Mouse (Mus musculus) hindbrain, embryonic 14.5 days (tissue): ENCODE data around the gene Senp1. TPM values are rescaled to one million over a fixed set of nuclear protein-coding genes. Genes with fewer than 3 reads are reported as not detected.

ENCODE experiments used
- ATAC-seq: fragments of 200-750 bp; cut with Nextera tagmentation; 2 replicates; pipeline ENCODE4 v1.8.0; 2017; ENCODE audit warnings: moderate number of reproducible peaks, mild to moderate bottlenecking, moderate TSS enrichment, moderate library complexity; ENCODE audit not compliant: low FRiP score
- DNase-seq: peaks from one replicate; pipeline ENCODE4 v3.0.0-alpha.2; 2015; ENCODE audit warnings: low spot score
- H3K27ac ChIP-seq: fragments of 300-500 bp; sonication (generic); 2 replicates; pipeline ENCODE4 v1.5.1; 2014; ENCODE audit warnings: mild to moderate bottlenecking, moderate library complexity
- H3K27me3 ChIP-seq: fragments of 300-500 bp; sonication (generic); 2 replicates; pipeline ENCODE4 v1.6.1; 2014; ENCODE audit warnings: mild to moderate bottlenecking, low read length, mixed read lengths; ENCODE audit not compliant: control insufficient read depth, insufficient read depth
- H3K36me3 ChIP-seq: fragments of 300-500 bp; sonication (generic); replicated peaks from 2 replicates; pipeline ENCODE4 v1.6.1; 2014; ENCODE audit not compliant: control insufficient read depth, insufficient read depth
- H3K4me1 ChIP-seq: fragments of 300-500 bp; sonication (generic); replicated peaks from 2 replicates; pipeline ENCODE4 v1.6.1; 2014; ENCODE audit warnings: antibody characterized with exemption, low read length, mixed read lengths; ENCODE audit not compliant: control insufficient read depth, insufficient read depth
- H3K4me2 ChIP-seq: fragments of 300-500 bp; sonication (generic); replicated peaks from 2 replicates; pipeline ENCODE4 v1.6.1; 2014; ENCODE audit warnings: mild to moderate bottlenecking, moderate library complexity
- H3K4me3 ChIP-seq: fragments of 300-500 bp; sonication (generic); replicated peaks from 2 replicates; pipeline ENCODE4 v1.5.1; 2014; ENCODE audit warnings: mild to moderate bottlenecking, low read length
- H3K9ac ChIP-seq: fragments of 300-500 bp; sonication (generic); 2 replicates; pipeline ENCODE4 v1.6.1; 2014
- H3K9me3 ChIP-seq: fragments of 300-500 bp; sonication (generic); 2 replicates; pipeline ENCODE4 v1.6.1; 2016; ENCODE audit warnings: low read length; ENCODE audit not compliant: control insufficient read depth
- WGBS: fragments of 180-500 bp; shearing (Covaris S2); extraction: QIAGEN DNeasy Blood & Tissue Kit; methylation state at CpG from one replicate; pipeline ENCODE4 v1.1.7; 2014; 5-methylcytosine and 5-hydroxymethylcytosine counted together
- polyA plus RNA-seq: library from polyadenylated mRNA; unstranded; fragments of >200 nt; fragmentation: Nextera tagmentation; extraction: Ambion mirVana; gene quantifications from 2 replicates; pipeline ENCODE4 v1.2.1, GENCODE M21; 2014

Senp1 gene
- polyA plus RNA-seq, 1 experiment from 2014 or later = 23.6 TPM

GRCm38 (mm10) chr15:98111791-98112190 lies 18.2 kb upstream of the Senp1 start:
- DNase-seq (no peak), ATAC-seq (no peak)
- Histone ChIP-seq H3K4me2 (no peak overlapping the region), H3K9me3 (no peaks in the 10 kb centered on the region), H3K27me3 (no peaks in the 10 kb centered on the region), H3K27ac (no peak overlapping the region), H3K36me3 (peaks cover 14% of the 10 kb centered on the region; the same call in 1 of the 2 replicates), H3K9ac (no peak overlapping the region), H3K4me3 (no peak overlapping the region), H3K4me1 (peaks cover 19% of the 10 kb centered on the region)
- WGBS = 84% methylated on average over 5 of the region's 5 CpGs

GRCm38 (mm10) chr15:98108297-98109152 lies 15.0 kb upstream of the Senp1 start:
- Histone ChIP-seq H3K4me3 (peak overlapping the region; percentile 63), H3K9ac (peak overlapping the region; percentile 74), H3K4me2 (peak overlapping the region; percentile 70), H3K36me3 (peaks cover 14% of the 10 kb centered on the region; the same call in 1 of the 2 replicates), H3K27ac (peak overlapping the region; percentile 86), H3K9me3 (no peaks in the 10 kb centered on the region), H3K27me3 (no peaks in the 10 kb centered on the region), H3K4me1 (peaks cover 19% of the 10 kb centered on the region)
- peak; percentile 78 for DNase-seq
- 4% methylated on average over 34 of the region's 37 CpGs for WGBS
- peak; percentile 94 for ATAC-seq

- Histone ChIP-seq H3K4me1 (peaks cover 19% of the 10 kb centered on the region), H3K4me2 (peak overlapping the region; percentile 70), H3K27ac (peak overlapping the region; percentile 86), H3K9me3 (no peaks in the 10 kb centered on the region), H3K4me3 (peak overlapping the region; percentile 63), H3K36me3 (peaks cover 8% of the 10 kb centered on the region; the same call in 1 of the 2 replicates), H3K27me3 (no peaks in the 10 kb centered on the region), H3K9ac (peak overlapping the region; percentile 74)
- 0 out of 2 replicates have a peak, but pooled peaks have one; percentile 10 for ATAC-seq
- 39% methylated on average over 11 of the region's 11 CpGs for WGBS
- DNase-seq = no peak
These were observed 14.3 kb upstream of the Senp1 start for GRCm38 (mm10) chr15:98107703-98108296.

GRCm38 (mm10) chr15:98107230-98107629 lies 13.7 kb upstream of the Senp1 start:
- ATAC-seq = no peak
- Histone ChIP-seq H3K27me3 (no peaks in the 10 kb centered on the region), H3K9ac (no peak overlapping the region), H3K4me1 (peaks cover 19% of the 10 kb centered on the region), H3K27ac (no peak overlapping the region), H3K4me3 (no peak overlapping the region; the same call in 1 of the 2 replicates), H3K9me3 (no peaks in the 10 kb centered on the region), H3K4me2 (no peak overlapping the region), H3K36me3 (peaks cover 3% of the 10 kb centered on the region; the same call in 1 of the 2 replicates)
- 84% methylated on average over 6 of the region's 6 CpGs for WGBS
- no peak for DNase-seq

GRCm38 (mm10) chr15:98106506-98106905 lies 13.0 kb upstream of the Senp1 start:
- ATAC-seq = no peak
- H3K9me3 ChIP-seq = no peaks in the 10 kb centered on the region
- H3K36me3 ChIP-seq = no peaks in the 10 kb centered on the region
- H3K4me3 ChIP-seq = no peak overlapping the region
- H3K27me3 ChIP-seq = no peaks in the 10 kb centered on the region
- no peak overlapping the region for H3K4me2 ChIP-seq
- no peak overlapping the region for H3K27ac ChIP-seq
- no peak overlapping the region for H3K9ac ChIP-seq
- H3K4me1 ChIP-seq = peaks cover 19% of the 10 kb centered on the region
- no peak for DNase-seq
- WGBS = 84% methylated on average over 6 of the region's 6 CpGs

GRCm38 (mm10) chr15:98102401-98102800 lies 8.9 kb upstream of the Senp1 start:
- no peak overlapping the region for H3K4me3 ChIP-seq
- whole genome bisulfite sequencing = 92% methylated on average over 6 of the region's 6 CpGs

GRCm38 (mm10) chr15:98098519-98098918 lies 5.0 kb upstream of the Senp1 start:
- Histone ChIP-seq H3K36me3 (no peaks in the 10 kb centered on the region), H3K27ac (no peak overlapping the region), H3K4me1 (peaks cover 6% of the 10 kb centered on the region), H3K9me3 (no peaks in the 10 kb centered on the region), H3K27me3 (no peaks in the 10 kb centered on the region), H3K4me3 (no peak overlapping the region), H3K4me2 (no peak overlapping the region), H3K9ac (no peak overlapping the region)
- WGBS = 93% methylated on average over 9 of the region's 9 CpGs
- DNase-seq (no peak), ATAC-seq (no peak)

More at GRCm38 (mm10) chr15:98102401-98102800, 8.9 kb upstream of the Senp1 start:
- DNase-seq = no peak
- Histone ChIP-seq H3K9me3 (no peaks in the 10 kb centered on the region), H3K27ac (no peak overlapping the region), H3K4me2 (no peak overlapping the region), H3K4me1 (no peaks in the 10 kb centered on the region), H3K27me3 (no peaks in the 10 kb centered on the region), H3K36me3 (no peaks in the 10 kb centered on the region), H3K9ac (no peak overlapping the region)
- ATAC-seq = no peak

- Histone ChIP-seq H3K4me3 (no peak overlapping the region), H3K36me3 (no peaks in the 10 kb centered on the region), H3K4me2 (no peak overlapping the region), H3K9ac (no peak overlapping the region), H3K4me1 (peaks cover 11% of the 10 kb centered on the region), H3K27me3 (no peaks in the 10 kb centered on the region), H3K9me3 (no peaks in the 10 kb centered on the region), H3K27ac (no peak overlapping the region)
- WGBS = 52% methylated on average over 3 of the region's 3 CpGs
- ATAC-seq (no peak), DNase-seq (no peak)
These were observed 3.4 kb upstream of the Senp1 start for GRCm38 (mm10) chr15:98096957-98097356.

GRCm38 (mm10) chr15:98094905-98095304 lies 1.4 kb upstream of the Senp1 start:
- no peaks in the 10 kb centered on the region for H3K36me3 ChIP-seq
- no peak overlapping the region for H3K4me2 ChIP-seq
- no peak overlapping the region for H3K4me3 ChIP-seq
- WGBS = 90% methylated on average over 12 of the region's 12 CpGs
- ATAC-seq (no peak), DNase-seq (no peak)
- no peaks in the 10 kb centered on the region for H3K27me3 ChIP-seq
- peaks cover 13% of the 10 kb centered on the region for H3K4me1 ChIP-seq
- no peak overlapping the region for H3K27ac ChIP-seq
- no peaks in the 10 kb centered on the region for H3K9me3 ChIP-seq
- no peak overlapping the region for H3K9ac ChIP-seq
